Mouse (Mus musculus): ENCODE measurements around the gene Pafah1b2.

Gene Pafah1b2

DNA sequence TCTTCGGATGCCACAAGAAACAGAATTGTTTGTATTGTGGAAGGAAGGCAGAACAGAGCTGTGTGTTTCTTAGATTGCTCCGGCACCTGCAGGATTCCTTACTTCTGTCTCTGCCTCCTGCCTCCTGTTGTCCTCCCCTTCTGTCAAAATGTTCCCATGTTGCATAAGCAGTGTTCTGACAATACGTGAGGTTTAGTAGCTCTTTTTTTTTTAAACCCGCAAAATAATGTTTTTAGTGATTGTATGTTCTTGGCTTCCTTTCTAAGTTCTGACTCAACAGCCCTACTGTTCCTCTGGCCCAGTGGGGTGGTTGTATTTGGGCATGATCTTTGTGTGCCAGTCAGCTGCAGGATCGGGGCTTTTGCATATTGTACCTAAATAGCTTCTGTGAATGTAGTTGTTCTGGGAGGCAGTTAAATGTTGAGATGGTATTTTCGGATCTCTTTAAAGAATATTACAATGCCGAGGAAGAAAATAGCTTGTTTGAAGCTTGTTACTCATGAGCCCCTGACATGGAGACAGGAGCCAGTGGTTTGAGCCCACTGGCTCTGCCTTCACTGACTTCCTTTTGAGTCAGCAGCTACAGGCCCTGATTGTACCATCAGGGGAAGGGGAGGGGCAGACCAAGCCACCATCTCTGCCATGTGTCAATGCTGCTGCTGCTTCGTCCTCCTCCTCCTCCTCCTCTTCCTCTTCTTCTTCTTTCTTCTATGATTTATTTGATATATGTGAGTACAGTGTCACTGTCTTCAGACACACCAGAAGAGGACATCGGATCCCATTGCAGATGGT lies 13.8 kb upstream of the Pafah1b2 start:
- no peak for DNase-seq (ENCODE audit: extremely low spot score, low read depth, low spot score)

GRCm38 (mm10) chr9:46023591-46023990 lies 11.1 kb upstream of the Pafah1b2 start:
- DNase-seq (ENCODE audit: extremely low spot score, low read depth, low spot score), result no peak

GRCm38 (mm10) chr9:46019975-46020374 lies 7.5 kb upstream of the Pafah1b2 start:
- no peak for DNase-seq (ENCODE audit: extremely low spot score, low read depth, low spot score)

DNA sequence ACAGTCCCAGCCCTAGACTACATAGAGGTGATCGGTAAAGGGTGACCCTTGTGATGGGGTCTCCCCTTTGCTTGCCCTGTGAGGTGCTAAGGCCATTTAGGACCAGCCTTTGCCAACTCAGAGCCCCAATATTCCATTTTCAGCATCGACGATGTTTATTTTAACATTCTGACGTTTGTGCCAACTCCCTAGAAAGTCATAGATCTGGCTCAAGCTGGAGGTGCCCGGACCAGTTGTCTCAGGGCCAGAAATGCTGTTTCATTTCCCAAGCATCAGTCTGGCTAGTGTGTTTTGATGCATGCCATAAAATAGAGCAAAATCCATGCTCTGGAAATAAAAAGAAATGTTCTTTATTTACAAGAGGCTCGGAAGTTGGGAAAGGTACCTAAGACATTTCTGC lies 5.8 kb upstream of the Pafah1b2 start:
- no peak for DNase-seq (ENCODE audit: extremely low spot score, low read depth, low spot score)

DNA sequence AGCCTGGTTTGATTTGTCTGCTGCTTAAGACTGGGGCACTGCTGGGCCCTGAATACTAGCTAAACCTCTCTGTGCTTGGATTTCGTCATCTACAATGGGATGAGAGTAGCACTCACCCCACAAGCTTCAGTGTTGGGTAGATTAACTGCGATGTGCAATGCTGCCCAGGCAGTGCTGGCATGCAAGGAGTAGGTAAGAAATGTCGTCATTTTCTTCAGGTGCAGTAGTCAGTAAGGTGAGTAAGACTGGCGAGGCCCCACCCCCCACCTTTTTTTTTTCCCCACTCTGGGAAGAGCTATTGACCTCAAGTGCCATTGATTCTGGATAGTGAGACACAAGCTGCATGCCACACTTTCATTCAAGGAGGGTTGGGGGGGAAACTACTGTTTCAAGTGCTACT lies 3.9 kb upstream of the Pafah1b2 start:
- no peak for DNase-seq (ENCODE audit: extremely low spot score, low read depth, low spot score)

GRCm38 (mm10) chr9:46015831-46016230 lies 3.3 kb upstream of the Pafah1b2 start:
- DNase-seq (ENCODE audit: extremely low spot score, low read depth, low spot score), result no peak

DNA sequence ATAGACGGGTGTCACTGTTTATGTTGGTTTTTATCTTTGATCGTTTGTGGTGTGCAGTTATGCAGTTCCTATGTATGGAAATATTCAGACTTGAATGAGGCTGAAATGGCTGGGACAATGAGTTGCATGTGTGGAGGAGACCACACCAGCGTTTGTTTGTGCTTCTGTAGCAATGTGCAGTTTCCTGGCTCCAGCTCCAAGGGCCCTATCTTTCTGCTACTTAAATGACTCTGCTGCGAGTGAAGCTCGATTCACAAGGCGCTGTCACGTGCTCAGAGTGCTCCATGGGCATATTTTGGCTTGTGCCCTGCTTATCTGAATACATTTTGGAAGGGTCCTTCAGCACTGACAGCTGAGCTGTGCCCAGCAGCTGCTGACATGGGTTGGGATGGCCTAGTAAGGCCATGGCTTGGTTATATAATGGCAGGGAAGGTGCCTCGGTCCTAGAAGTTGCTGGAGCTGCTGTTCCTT lies 2.6 kb upstream of the Pafah1b2 start:
- DNase-seq (ENCODE audit: extremely low spot score, low read depth, low spot score), result no peak

- no peak for DNase-seq (ENCODE audit: extremely low spot score, low read depth, low spot score)
Measured at GRCm38 (mm10) chr9:46014251-46014681, 1.8 kb upstream of the Pafah1b2 start.

- DNase-seq (ENCODE audit: extremely low spot score, low read depth, low spot score), result no peak
Measured at GRCm38 (mm10) chr9:46013616-46014015, 1.1 kb upstream of the Pafah1b2 start.

GRCm38 (mm10) chr9:46013009-46013586 lies 608 bp upstream of the Pafah1b2 start:
- DNase-seq (ENCODE audit: extremely low spot score, low read depth, low spot score), result no peak

GRCm38 (mm10) chr9:46011094-46011970 lies 1.2 kb downstream of the Pafah1b2 start:
- DNase-seq (ENCODE audit: extremely low spot score, low read depth, low spot score), result no peak

DNA sequence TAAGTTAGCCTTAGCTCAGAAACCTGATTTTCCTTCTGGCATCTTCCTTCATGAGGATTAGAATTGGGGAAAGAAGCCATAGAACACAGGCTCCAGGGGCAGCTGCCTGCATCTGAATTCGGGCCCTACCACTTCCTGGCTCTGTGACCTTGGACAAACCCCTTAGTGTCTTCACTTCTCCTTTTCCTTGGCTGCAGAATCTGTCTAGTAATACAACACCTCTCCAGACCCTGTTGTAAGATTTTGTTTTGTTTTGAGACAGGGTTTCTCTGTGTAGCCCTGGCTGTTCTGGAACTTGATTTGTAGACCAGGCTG lies 2.9 kb downstream of the Pafah1b2 start:
- no peak for DNase-seq (ENCODE audit: extremely low spot score, low read depth, low spot score)

- no peak for DNase-seq (ENCODE audit: extremely low spot score, low read depth, low spot score)
Measured at GRCm38 (mm10) chr9:46008931-46009668, 3.4 kb downstream of the Pafah1b2 start.

GRCm38 (mm10) chr9:46006224-46006623 lies 6.3 kb downstream of the Pafah1b2 start:
- DNase-seq (ENCODE audit: extremely low spot score, low read depth, low spot score), result no peak

DNA sequence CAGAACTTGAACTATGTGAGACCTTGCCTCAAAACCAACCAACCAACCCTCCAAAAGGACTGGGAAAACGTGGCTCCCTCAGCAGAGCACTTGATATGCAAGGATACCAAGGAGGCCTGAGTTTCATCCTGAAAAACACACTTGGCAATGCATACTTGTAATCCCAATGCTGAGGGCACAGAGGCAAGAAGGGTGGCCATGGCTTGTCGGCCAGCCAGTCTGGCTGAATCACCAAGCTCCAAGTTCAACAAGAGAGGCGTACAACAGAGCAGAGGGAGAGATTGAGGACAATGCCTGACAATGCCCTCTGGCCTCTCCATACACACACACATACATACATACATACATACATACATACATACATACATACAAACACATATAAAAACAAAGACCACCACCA lies 8.0 kb downstream of the Pafah1b2 start:
- DNase-seq (ENCODE audit: extremely low spot score, low read depth, low spot score), result no peak

DNA sequence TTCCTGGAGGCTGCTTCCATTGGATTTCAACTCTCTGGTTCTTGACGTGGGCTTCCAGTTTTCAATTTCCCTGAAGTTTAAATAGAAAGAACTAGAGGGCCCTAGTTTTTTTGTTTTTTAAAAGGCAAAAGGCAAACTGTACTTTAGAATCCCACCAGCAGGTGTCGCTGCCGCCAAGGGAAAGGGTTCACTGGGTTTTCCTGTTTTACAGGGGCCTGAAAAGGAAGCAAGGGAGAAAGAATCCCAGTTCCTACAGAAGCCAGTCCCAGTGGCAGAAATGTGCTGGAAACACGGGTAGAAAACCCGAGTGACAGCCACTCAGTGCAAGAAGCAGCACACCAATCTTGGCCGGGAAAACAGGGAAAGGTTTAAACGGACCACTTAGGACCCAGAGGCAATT lies 8.8 kb downstream of the Pafah1b2 start:
- DNase-seq (ENCODE audit: extremely low spot score, low read depth, low spot score), result peak; percentile 77

GRCm38 (mm10) chr9:45999009-45999408 lies 13.5 kb downstream of the Pafah1b2 start:
- no peak for DNase-seq (ENCODE audit: extremely low spot score, low read depth, low spot score)

DNA sequence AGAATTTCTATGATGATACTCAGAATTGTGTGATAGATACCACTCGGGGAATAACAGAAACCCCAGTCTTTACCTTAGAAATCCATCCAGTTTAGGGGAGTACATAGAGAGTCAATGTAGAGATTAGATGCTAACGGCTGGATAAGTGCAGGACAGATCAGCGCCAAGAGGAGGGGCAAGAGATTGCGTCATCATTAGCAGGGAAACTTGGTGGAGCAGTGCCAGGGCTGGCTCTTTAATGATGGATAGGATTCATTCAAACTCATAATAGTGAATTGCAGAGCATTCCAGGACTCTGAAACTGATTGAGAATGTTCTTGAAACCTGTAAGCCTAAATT lies 27.3 kb downstream of the Pafah1b2 start:
- no peak for DNase-seq (ENCODE audit: extremely low spot score, low read depth, low spot score)

DNA sequence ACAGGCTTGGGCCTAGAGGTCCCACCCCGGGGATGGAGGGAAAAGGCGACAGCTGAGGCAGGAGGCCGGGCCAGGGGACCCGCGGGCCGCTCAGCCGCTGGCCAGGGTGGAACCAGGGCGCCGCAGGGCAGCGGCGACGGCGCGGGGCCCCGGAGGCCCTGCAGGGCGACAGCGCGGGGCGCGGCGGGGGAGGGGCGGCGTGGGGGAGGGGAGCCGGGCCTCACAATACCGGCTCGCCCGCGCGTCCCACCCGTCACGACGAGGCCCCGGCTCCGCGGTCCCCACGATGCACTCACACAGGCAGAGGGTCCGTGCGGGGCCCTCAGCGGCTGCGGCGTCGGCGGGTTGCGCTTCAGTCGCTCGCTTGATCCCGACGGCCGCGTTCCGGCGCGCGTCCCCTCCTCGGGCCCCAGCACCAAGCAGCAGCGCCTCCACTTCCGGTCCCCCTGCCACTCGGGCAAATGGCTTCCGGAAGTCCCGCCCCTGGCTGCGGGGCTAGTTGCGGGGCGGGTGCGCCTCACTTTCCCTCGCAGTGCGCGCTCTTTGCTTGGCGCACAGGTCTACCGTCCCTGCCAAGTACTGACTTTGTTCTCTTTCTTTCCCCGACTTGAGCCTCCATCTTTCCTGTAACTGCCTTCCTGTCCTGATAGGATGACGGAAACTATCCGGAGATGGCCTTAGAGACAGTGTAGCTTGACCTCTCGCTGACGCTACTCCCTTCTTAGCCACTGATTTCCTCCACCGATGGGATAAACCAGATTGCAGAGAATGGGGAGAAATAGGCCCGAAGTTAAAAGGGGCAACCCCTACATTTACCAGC lies 27.9 kb downstream of the Pafah1b2 start:
- peak; percentile 42 for DNase-seq (ENCODE audit: extremely low spot score, low read depth, low spot score)

GRCm38 (mm10) chr9:45983676-45984408 lies 28.6 kb downstream of the Pafah1b2 start:
- DNase-seq (ENCODE audit: extremely low spot score, low read depth, low spot score), result no peak
